Mouse (Mus musculus): ENCODE data around the gene Phf20. TPM values are rescaled to one million over a fixed set of nuclear protein-coding genes. Genes with fewer than 3 reads are reported as not detected.
"Not testable (repeated sequence)": the region's sequence is repeated elsewhere in the genome, so short reads cannot be mapped to it uniquely, and the experiment has no call there.

The Phf20 gene
- polyA plus RNA-seq, 1 experiment: 46.1 TPM

DNA sequence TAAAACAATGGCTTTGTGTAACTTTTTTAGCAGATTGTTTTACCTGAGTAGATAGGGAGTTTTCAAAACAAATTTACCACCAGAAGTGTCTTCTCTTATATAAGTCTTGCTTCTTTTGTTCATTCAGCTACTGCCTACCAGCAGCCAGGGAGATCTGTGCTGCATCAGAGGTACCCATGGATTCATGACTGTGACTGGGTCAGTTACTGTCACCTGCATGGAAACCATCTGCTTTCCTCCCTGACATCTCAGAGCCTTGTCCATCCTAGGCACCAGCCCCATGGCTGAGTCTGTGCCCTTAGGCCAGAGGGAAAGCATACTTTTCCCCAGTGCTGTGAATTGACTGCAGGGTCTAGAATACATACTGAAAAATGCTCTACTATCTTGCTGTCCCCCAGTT is 35.1 kb downstream of the Phf20 start:
- TF ChIP-seq POLR2A (IDR thresholded peaks at IDR 0.05; ENCODE audit: borderline replicate concordance, low read depth, low read length): no peak
- no peak for TF ChIP-seq CTCF (IDR thresholded peaks at IDR 0.05; ENCODE audit: low read depth, low read length)
- H3K4me1 ChIP-seq (ENCODE audit: control insufficient read depth, insufficient read depth, low read length): peaks cover 7% of the 10 kb centered on the region

GRCm38 (mm10) chr2:156233275-156233948 is 37.1 kb downstream of the Phf20 start:
- Histone ChIP-seq H3K4me3 (ENCODE audit: insufficient read depth, low read length) (no peak overlapping the region), H3K27ac (ENCODE audit: insufficient read depth, low read depth, low read length) (peak overlapping the region; percentile 33), H3K4me1 (ENCODE audit: control insufficient read depth, insufficient read depth, low read length) (peaks cover 7% of the 10 kb centered on the region)
- TF ChIP-seq POLR2A (IDR thresholded peaks at IDR 0.05; ENCODE audit: borderline replicate concordance, low read depth, low read length): no peak
- no peak for TF ChIP-seq CTCF (IDR thresholded peaks at IDR 0.05; ENCODE audit: low read depth, low read length)

More for the DNA sequence above, 35.1 kb downstream of the Phf20 start:
- H3K27ac ChIP-seq (ENCODE audit: insufficient read depth, low read depth, low read length): no peak overlapping the region
- no peak overlapping the region for H3K4me3 ChIP-seq (ENCODE audit: insufficient read depth, low read length)

- H3K27ac ChIP-seq (ENCODE audit: insufficient read depth, low read depth, low read length); H3K4me1 ChIP-seq (ENCODE audit: control insufficient read depth, insufficient read depth, low read length); H3K4me3 ChIP-seq (ENCODE audit: insufficient read depth, low read length): not testable (repeated sequence)
Observed at GRCm38 (mm10) chr2:156234016-156234415, 37.8 kb downstream of the Phf20 start.

- no peak overlapping the region for H3K27ac ChIP-seq (ENCODE audit: insufficient read depth, low read depth, low read length)
- no peak overlapping the region for H3K4me3 ChIP-seq (ENCODE audit: insufficient read depth, low read length)
- no peak for TF ChIP-seq POLR2A (IDR thresholded peaks at IDR 0.05; ENCODE audit: borderline replicate concordance, low read depth, low read length)
- no peak for TF ChIP-seq CTCF (IDR thresholded peaks at IDR 0.05; ENCODE audit: low read depth, low read length)
- H3K4me1 ChIP-seq (ENCODE audit: control insufficient read depth, insufficient read depth, low read length): peaks cover 10% of the 10 kb centered on the region
Observed at GRCm38 (mm10) chr2:156235847-156236246, 39.6 kb downstream of the Phf20 start.

DNA sequence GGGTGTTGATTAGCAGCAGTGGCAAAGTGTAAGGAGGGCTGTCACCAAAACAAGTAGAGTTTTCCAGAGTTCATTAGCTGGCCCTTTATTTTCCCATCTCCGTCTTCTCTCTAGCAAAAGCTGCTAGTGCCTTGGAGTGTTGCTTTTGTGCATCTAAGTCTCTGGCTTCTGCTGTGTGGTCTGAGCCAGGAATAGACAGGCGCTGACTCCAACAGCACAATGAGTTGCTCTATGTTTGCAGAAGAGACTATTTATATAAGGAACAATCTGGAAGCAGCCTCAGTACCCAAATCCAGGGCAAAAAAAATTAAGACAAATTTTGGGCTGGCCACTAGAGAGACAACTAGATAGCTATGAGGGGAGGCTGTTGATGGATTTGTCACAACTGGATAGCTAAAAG is 45.4 kb downstream of the Phf20 start:
- TF ChIP-seq CTCF (IDR thresholded peaks at IDR 0.05; ENCODE audit: low read depth, low read length): no peak
- no peak for TF ChIP-seq POLR2A (IDR thresholded peaks at IDR 0.05; ENCODE audit: borderline replicate concordance, low read depth, low read length)
- peak overlapping the region; percentile 23; the same call in 1 of the 2 replicates for H3K27ac ChIP-seq (ENCODE audit: insufficient read depth, low read depth, low read length)
- peaks cover 30% of the 10 kb centered on the region for H3K4me1 ChIP-seq (ENCODE audit: control insufficient read depth, insufficient read depth, low read length)

DNA sequence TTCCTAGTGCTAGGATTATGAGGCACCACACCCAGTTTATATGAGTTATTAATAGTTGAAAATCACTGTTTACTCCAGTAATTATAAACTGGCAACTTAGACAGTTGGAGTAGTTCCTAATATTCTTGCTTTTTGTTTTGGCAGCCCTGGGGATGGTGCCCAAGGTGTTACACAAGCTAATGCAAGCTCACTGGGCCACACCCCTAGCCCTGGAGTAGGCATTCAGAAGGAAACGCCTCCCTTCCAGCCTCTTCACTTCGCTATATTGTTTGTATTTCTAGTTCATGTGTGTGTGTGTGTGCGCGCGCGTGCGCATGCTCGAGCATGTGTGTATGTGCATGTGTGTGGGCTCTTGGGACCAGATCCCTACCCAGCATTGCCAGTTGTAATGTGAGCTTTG is 46.7 kb downstream of the Phf20 start:
- no peak overlapping the region for H3K27ac ChIP-seq (ENCODE audit: insufficient read depth, low read depth, low read length)
- H3K4me1 ChIP-seq (ENCODE audit: control insufficient read depth, insufficient read depth, low read length): peaks cover 36% of the 10 kb centered on the region
- TF ChIP-seq POLR2A (IDR thresholded peaks at IDR 0.05; ENCODE audit: borderline replicate concordance, low read depth, low read length) (no peak), CTCF (IDR thresholded peaks at IDR 0.05; ENCODE audit: low read depth, low read length) (no peak)
- no peak overlapping the region for H3K4me3 ChIP-seq (ENCODE audit: insufficient read depth, low read length)

More for the DNA sequence above, 45.4 kb downstream of the Phf20 start:
- no peak overlapping the region for H3K4me3 ChIP-seq (ENCODE audit: insufficient read depth, low read length)

- peaks cover 21% of the 10 kb centered on the region for H3K4me1 ChIP-seq (ENCODE audit: control insufficient read depth, insufficient read depth, low read length)
- TF ChIP-seq POLR2A (IDR thresholded peaks at IDR 0.05; ENCODE audit: borderline replicate concordance, low read depth, low read length): no peak
- no peak for TF ChIP-seq CTCF (IDR thresholded peaks at IDR 0.05; ENCODE audit: low read depth, low read length)
- H3K27ac ChIP-seq (ENCODE audit: insufficient read depth, low read depth, low read length): peak overlapping the region; percentile 63
- no peak overlapping the region for H3K4me3 ChIP-seq (ENCODE audit: insufficient read depth, low read length)
Observed at GRCm38 (mm10) chr2:156247599-156247998, 51.3 kb downstream of the Phf20 start.

DNA sequence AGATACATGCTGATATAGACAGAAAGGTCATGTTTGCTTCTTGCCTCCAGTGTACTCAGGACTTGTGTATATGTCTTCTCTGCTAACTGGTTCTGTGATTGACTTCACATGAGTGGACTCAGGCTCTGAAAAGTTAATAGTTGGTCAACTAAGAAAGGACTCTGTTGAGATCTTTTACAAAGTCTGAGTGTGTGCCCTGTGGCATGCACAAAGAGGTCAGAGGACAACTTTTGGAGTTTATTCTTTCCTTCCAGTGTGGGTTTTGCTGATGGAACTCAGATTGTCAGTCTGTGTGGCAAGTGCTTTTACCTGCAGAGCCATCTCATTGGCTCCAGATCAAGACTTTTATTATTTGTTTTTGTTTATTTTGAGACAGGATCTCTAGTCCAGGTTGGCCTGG is 54.5 kb downstream of the Phf20 start:
- Histone ChIP-seq H3K27ac (ENCODE audit: insufficient read depth, low read depth, low read length) (no peak overlapping the region), H3K4me1 (ENCODE audit: control insufficient read depth, insufficient read depth, low read length) (peaks cover 16% of the 10 kb centered on the region), H3K4me3 (ENCODE audit: insufficient read depth, low read length) (no peak overlapping the region)
- TF ChIP-seq POLR2A (IDR thresholded peaks at IDR 0.05; ENCODE audit: borderline replicate concordance, low read depth, low read length): no peak
- no peak for TF ChIP-seq CTCF (IDR thresholded peaks at IDR 0.05; ENCODE audit: low read depth, low read length)

- no peak overlapping the region for H3K27ac ChIP-seq (ENCODE audit: insufficient read depth, low read depth, low read length)
- H3K4me1 ChIP-seq (ENCODE audit: control insufficient read depth, insufficient read depth, low read length): peaks cover 14% of the 10 kb centered on the region
- no peak for TF ChIP-seq POLR2A (IDR thresholded peaks at IDR 0.05; ENCODE audit: borderline replicate concordance, low read depth, low read length)
- no peak for TF ChIP-seq CTCF (IDR thresholded peaks at IDR 0.05; ENCODE audit: low read depth, low read length)
- H3K4me3 ChIP-seq (ENCODE audit: insufficient read depth, low read length): no peak overlapping the region
Observed at GRCm38 (mm10) chr2:156251291-156251690, 55.0 kb downstream of the Phf20 start.

GRCm38 (mm10) chr2:156257051-156257450 is 60.8 kb downstream of the Phf20 start:
- Histone ChIP-seq H3K4me1 (ENCODE audit: control insufficient read depth, insufficient read depth, low read length) (peaks cover 38% of the 10 kb centered on the region), H3K4me3 (ENCODE audit: insufficient read depth, low read length) (no peak overlapping the region), H3K27ac (ENCODE audit: insufficient read depth, low read depth, low read length) (peak overlapping the region; percentile 96)
- TF ChIP-seq POLR2A (IDR thresholded peaks at IDR 0.05; ENCODE audit: borderline replicate concordance, low read depth, low read length) (no peak), CTCF (IDR thresholded peaks at IDR 0.05; ENCODE audit: low read depth, low read length) (no peak)

All from bone marrow macrophage, adult 2 months (primary cell).